Mouse (Mus musculus): ENCODE measurements around the gene Cfap52. TPM values are rescaled to one million over a fixed set of nuclear protein-coding genes. Genes with fewer than 3 reads are reported as not detected.

Cfap52 gene
- not detected in 2 replicates for polyA plus RNA-seq (2012)

GRCm38 (mm10) chr11:67965242-67965883 is at the start of gene Cfap52:
Gene Cfap52 (minus strand): TSS chr11:67965651.
- no peak for TF ChIP-seq GATA1 (IDR thresholded peaks at IDR 0.05; ENCODE audit: low read length)

- no peak for TF ChIP-seq GATA1 (IDR thresholded peaks at IDR 0.05; ENCODE audit: low read length)
Measured at GRCm38 (mm10) chr11:68012207-68012606, 46.8 kb upstream of the Cfap52 start.

- no peak for TF ChIP-seq GATA1 (IDR thresholded peaks at IDR 0.05; ENCODE audit: low read length)
Measured at GRCm38 (mm10) chr11:68009377-68009776, 43.9 kb upstream of the Cfap52 start.

- TF ChIP-seq GATA1 (IDR thresholded peaks at IDR 0.05; ENCODE audit: low read length): no peak
Measured at GRCm38 (mm10) chr11:68007645-68008044, 42.2 kb upstream of the Cfap52 start.

- no peak for TF ChIP-seq GATA1 (IDR thresholded peaks at IDR 0.05; ENCODE audit: low read length)
Measured at GRCm38 (mm10) chr11:68006216-68006789, 40.9 kb upstream of the Cfap52 start.

- TF ChIP-seq GATA1 (IDR thresholded peaks at IDR 0.05; ENCODE audit: low read length): no peak
Measured at GRCm38 (mm10) chr11:68004191-68004590, 38.7 kb upstream of the Cfap52 start.

- TF ChIP-seq GATA1 (IDR thresholded peaks at IDR 0.05; ENCODE audit: low read length): no peak
Measured at GRCm38 (mm10) chr11:67999629-68000028, 34.2 kb upstream of the Cfap52 start.

- TF ChIP-seq GATA1 (IDR thresholded peaks at IDR 0.05; ENCODE audit: low read length): no peak
Measured at GRCm38 (mm10) chr11:67998905-67999304, 33.5 kb upstream of the Cfap52 start.

- TF ChIP-seq GATA1 (IDR thresholded peaks at IDR 0.05; ENCODE audit: low read length): no peak
Measured at GRCm38 (mm10) chr11:67995965-67996364, 30.5 kb upstream of the Cfap52 start.

- TF ChIP-seq GATA1 (IDR thresholded peaks at IDR 0.05; ENCODE audit: low read length): no peak
Measured at GRCm38 (mm10) chr11:67991240-67991639, 25.8 kb upstream of the Cfap52 start.

- TF ChIP-seq GATA1 (IDR thresholded peaks at IDR 0.05; ENCODE audit: low read length): no peak
Measured at GRCm38 (mm10) chr11:67983564-67983963, 18.1 kb upstream of the Cfap52 start.

- TF ChIP-seq GATA1 (IDR thresholded peaks at IDR 0.05; ENCODE audit: low read length): no peak
Measured at GRCm38 (mm10) chr11:67975252-67975651, 9.8 kb upstream of the Cfap52 start.

- no peak for TF ChIP-seq GATA1 (IDR thresholded peaks at IDR 0.05; ENCODE audit: low read length)
Measured at GRCm38 (mm10) chr11:67973225-67973624, 7.8 kb upstream of the Cfap52 start.

- no peak for TF ChIP-seq GATA1 (IDR thresholded peaks at IDR 0.05; ENCODE audit: low read length)
Measured at GRCm38 (mm10) chr11:67972606-67973005, 7.2 kb upstream of the Cfap52 start.

- TF ChIP-seq GATA1 (IDR thresholded peaks at IDR 0.05; ENCODE audit: low read length): no peak
Measured at GRCm38 (mm10) chr11:67967831-67968230, 2.4 kb upstream of the Cfap52 start.

- TF ChIP-seq GATA1 (IDR thresholded peaks at IDR 0.05; ENCODE audit: low read length): no peak
Measured at GRCm38 (mm10) chr11:67965905-67966878, 741 bp upstream of the Cfap52 start, which contains the start of gene Stx8. Gene Stx8 (plus strand): TSS chr11:67966193.

Data from G1E-ER4 (cell line).